Mouse (Mus musculus) right cerebral cortex, postnatal 4 days (tissue): ENCODE data around the gene Col11a1.

Experiments used
- DNase-seq: peaks from one replicate; pipeline ENCODE4 v3.0.0-alpha.2; 2022

The Col11a1 gene

GRCm38 (mm10) chr3:114029971-114030635 lies at the start of gene Col11a1:
Gene Col11a1 (plus strand): TSS chr3:114030540.
- peak; percentile 76 for DNase-seq

- DNase-seq = no peak
These were observed 39.4 kb upstream of the Col11a1 start for GRCm38 (mm10) chr3:113990936-113991335.

- no peak for DNase-seq
These were observed 546 bp downstream of the Col11a1 start for GRCm38 (mm10) chr3:114030886-114031285.

GRCm38 (mm10) chr3:114031351-114032213 lies 1.2 kb downstream of the Col11a1 start:
- DNase-seq = peak; percentile 12

- DNase-seq = peak; percentile 10
These were observed 2.0 kb downstream of the Col11a1 start for GRCm38 (mm10) chr3:114032333-114032732.

GRCm38 (mm10) chr3:114052406-114052805 lies 22.1 kb downstream of the Col11a1 start:
- no peak for DNase-seq

- DNase-seq = no peak
These were observed 23.2 kb downstream of the Col11a1 start for GRCm38 (mm10) chr3:114053501-114053900.

- no peak for DNase-seq
These were observed 34.8 kb downstream of the Col11a1 start for GRCm38 (mm10) chr3:114065123-114065522.

GRCm38 (mm10) chr3:114065587-114065986 lies 35.2 kb downstream of the Col11a1 start:
- DNase-seq = peak; percentile 4

- no peak for DNase-seq
These were observed 69.0 kb downstream of the Col11a1 start for GRCm38 (mm10) chr3:114099335-114099734.

GRCm38 (mm10) chr3:114107099-114107498 lies 76.8 kb downstream of the Col11a1 start:
- peak; percentile 19 for DNase-seq

GRCm38 (mm10) chr3:114147140-114147539 lies 116.8 kb downstream of the Col11a1 start:
- DNase-seq = no peak

GRCm38 (mm10) chr3:114197964-114198750 lies 167.8 kb downstream of the Col11a1 start:
- no peak for DNase-seq

GRCm38 (mm10) chr3:114212255-114212654 lies 181.9 kb downstream of the Col11a1 start:
- DNase-seq = no peak

- DNase-seq = no peak
These were observed 185.8 kb downstream of the Col11a1 start for GRCm38 (mm10) chr3:114216105-114216504.

GRCm38 (mm10) chr3:114229501-114229900 lies 199.2 kb downstream of the Col11a1 start:
- DNase-seq = no peak
